Mouse (Mus musculus): ENCODE data around the gene Saa2. TPM values are rescaled to one million over a fixed set of nuclear protein-coding genes. Genes with fewer than 3 reads are reported as not detected.

Gene Saa2
- polyA plus RNA-seq, 1 experiment = 1.4 TPM

- Histone ChIP-seq H3K27ac (ENCODE audit: control insufficient read depth, insufficient read depth, low read length) (no peak overlapping the region), H3K4me3 (ENCODE audit: control insufficient read depth, insufficient read depth, low read length) (no peak overlapping the region), H3K4me1 (replicated peaks; ENCODE audit: control insufficient read depth, insufficient read depth, low read length) (no peaks in the 10 kb centered on the region; the same call in 1 of the 2 replicates), H3K27me3 (ENCODE audit: control insufficient read depth, insufficient read depth, low read length) (no peaks in the 10 kb centered on the region), H3K36me3 (ENCODE audit: control insufficient read depth, insufficient read depth, low read length) (no peaks in the 10 kb centered on the region)
- no peak for TF ChIP-seq POLR2A (IDR thresholded peaks at IDR 0.05; ENCODE audit: control insufficient read depth, extremely low read depth, insufficient read depth, low read length, poor library complexity)
- TF ChIP-seq CTCF (IDR thresholded peaks at IDR 0.05; ENCODE audit: borderline replicate concordance, control insufficient read depth, extremely low read depth, insufficient read depth, low read length, poor library complexity) = no peak
- DNase-seq = no peak
- WGBS = 94% methylated on average over 7 of the region's 7 CpGs
Measured at GRCm38 (mm10) chr7:46746381-46746780, 5.2 kb upstream of the Saa2 start.

- TF ChIP-seq POLR2A (IDR thresholded peaks at IDR 0.05; ENCODE audit: control insufficient read depth, extremely low read depth, insufficient read depth, low read length, poor library complexity) = no peak
- no peak for TF ChIP-seq CTCF (IDR thresholded peaks at IDR 0.05; ENCODE audit: borderline replicate concordance, control insufficient read depth, extremely low read depth, insufficient read depth, low read length, poor library complexity)
- H3K27me3 ChIP-seq (ENCODE audit: control insufficient read depth, insufficient read depth, low read length) = no peaks in the 10 kb centered on the region
- 92% methylated on average over 3 of the region's 3 CpGs for WGBS
- DNase-seq = no peak
- H3K4me3 ChIP-seq (ENCODE audit: control insufficient read depth, insufficient read depth, low read length) = no peak overlapping the region
- H3K36me3 ChIP-seq (ENCODE audit: control insufficient read depth, insufficient read depth, low read length) = no peaks in the 10 kb centered on the region
- no peak overlapping the region for H3K27ac ChIP-seq (ENCODE audit: control insufficient read depth, insufficient read depth, low read length)
- H3K4me1 ChIP-seq (replicated peaks; ENCODE audit: control insufficient read depth, insufficient read depth, low read length) = 0 out of 2 replicates have a peak, but pooled peaks cover 3% of the 10 kb centered on the region
Measured at GRCm38 (mm10) chr7:46748459-46748858, 3.1 kb upstream of the Saa2 start.

DNA sequence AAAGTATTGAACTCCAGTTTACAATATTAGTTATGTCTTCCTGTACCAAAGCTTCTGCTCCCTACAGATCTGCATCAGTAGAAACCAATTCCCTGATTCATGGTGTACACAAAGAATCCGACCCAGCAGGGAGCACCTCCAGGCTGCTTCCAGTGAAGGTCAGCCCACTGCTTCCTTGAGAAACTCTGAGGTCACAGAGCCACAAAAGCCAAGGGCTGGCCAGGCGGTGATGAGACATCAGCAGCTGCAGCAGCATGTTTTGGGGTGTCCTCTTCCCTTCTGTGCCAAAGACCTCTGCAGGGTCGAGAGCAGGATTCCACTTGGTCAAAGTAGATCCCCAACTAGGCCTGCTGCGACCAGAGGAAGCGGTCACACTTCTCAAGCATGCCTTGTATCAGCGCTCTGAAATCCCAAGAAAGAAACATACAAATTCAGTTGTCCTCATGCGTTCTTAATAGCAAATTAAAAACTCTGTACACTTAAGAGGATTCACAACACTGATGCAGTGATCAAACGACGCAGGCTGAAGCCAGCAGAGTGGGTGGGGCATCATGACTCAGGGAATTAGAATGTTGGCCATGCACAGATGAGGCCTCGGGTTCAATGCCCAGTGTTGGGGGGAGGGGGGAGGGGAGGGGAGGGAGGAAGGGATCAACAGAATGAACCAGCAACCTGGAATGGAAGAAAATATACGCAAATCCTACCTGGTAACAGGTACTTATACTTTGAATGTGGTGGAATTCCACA lies 9.6 kb downstream of the Saa2 start:
- peaks cover 17% of the 10 kb centered on the region; the same call in 1 of the 2 replicates for H3K36me3 ChIP-seq (ENCODE audit: control insufficient read depth, insufficient read depth, low read length)
- TF ChIP-seq CTCF (IDR thresholded peaks at IDR 0.05; ENCODE audit: borderline replicate concordance, control insufficient read depth, extremely low read depth, insufficient read depth, low read length, poor library complexity) (no peak), POLR2A (IDR thresholded peaks at IDR 0.05; ENCODE audit: control insufficient read depth, extremely low read depth, insufficient read depth, low read length, poor library complexity) (no peak)

DNA sequence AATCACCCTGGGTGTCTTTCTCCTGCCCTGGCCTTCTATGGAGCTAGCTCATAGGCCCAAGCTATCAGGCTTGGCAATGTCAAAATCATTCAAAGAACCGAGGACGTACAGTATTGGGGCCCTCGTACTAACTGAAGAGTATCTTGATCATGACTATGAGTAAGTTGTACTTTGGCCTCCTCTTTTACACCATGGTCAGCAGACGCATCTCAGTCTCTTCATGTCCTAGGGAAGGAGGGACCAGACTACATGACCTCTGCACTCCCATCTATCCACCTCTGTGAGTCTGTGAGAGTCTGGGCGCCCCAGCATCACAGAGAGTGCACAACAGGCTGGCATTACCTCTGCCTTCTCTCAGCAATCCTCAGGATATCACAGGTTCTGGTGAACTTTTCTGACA lies 11.0 kb downstream of the Saa2 start:
- H3K36me3 ChIP-seq (ENCODE audit: control insufficient read depth, insufficient read depth, low read length) = peaks cover 23% of the 10 kb centered on the region; the same call in 1 of the 2 replicates
- WGBS = 97% methylated on average over 5 of the region's 5 CpGs
- no peaks in the 10 kb centered on the region; the same call in 1 of the 2 replicates for H3K27me3 ChIP-seq (ENCODE audit: control insufficient read depth, insufficient read depth, low read length)

More for the DNA sequence above, 9.6 kb downstream of the Saa2 start:
- Histone ChIP-seq H3K4me1 (replicated peaks; ENCODE audit: control insufficient read depth, insufficient read depth, low read length) (no peaks in the 10 kb centered on the region), H3K27ac (ENCODE audit: control insufficient read depth, insufficient read depth, low read length) (no peak overlapping the region), H3K4me3 (ENCODE audit: control insufficient read depth, insufficient read depth, low read length) (no peak overlapping the region), H3K27me3 (ENCODE audit: control insufficient read depth, insufficient read depth, low read length) (no peaks in the 10 kb centered on the region; the same call in 1 of the 2 replicates)
- no peak for DNase-seq
- 89% methylated on average over 11 of the region's 11 CpGs for WGBS

GRCm38 (mm10) chr7:46764672-46765071 lies 13.1 kb downstream of the Saa2 start:
- Histone ChIP-seq H3K4me1 (replicated peaks; ENCODE audit: control insufficient read depth, insufficient read depth, low read length) (no peaks in the 10 kb centered on the region), H3K27ac (ENCODE audit: control insufficient read depth, insufficient read depth, low read length) (no peak overlapping the region), H3K4me3 (ENCODE audit: control insufficient read depth, insufficient read depth, low read length) (no peak overlapping the region), H3K36me3 (ENCODE audit: control insufficient read depth, insufficient read depth, low read length) (peaks cover 43% of the 10 kb centered on the region), H3K27me3 (ENCODE audit: control insufficient read depth, insufficient read depth, low read length) (no peaks in the 10 kb centered on the region; the same call in 1 of the 2 replicates)
- WGBS = 96% methylated on average over 8 of the region's 8 CpGs
- no peak for DNase-seq
- no peak for TF ChIP-seq POLR2A (IDR thresholded peaks at IDR 0.05; ENCODE audit: control insufficient read depth, extremely low read depth, insufficient read depth, low read length, poor library complexity)
- no peak for TF ChIP-seq CTCF (IDR thresholded peaks at IDR 0.05; ENCODE audit: borderline replicate concordance, control insufficient read depth, extremely low read depth, insufficient read depth, low read length, poor library complexity)

More for the DNA sequence above, 11.0 kb downstream of the Saa2 start:
- no peaks in the 10 kb centered on the region for H3K4me1 ChIP-seq (replicated peaks; ENCODE audit: control insufficient read depth, insufficient read depth, low read length)
- no peak overlapping the region for H3K4me3 ChIP-seq (ENCODE audit: control insufficient read depth, insufficient read depth, low read length)
- DNase-seq = no peak
- H3K27ac ChIP-seq (ENCODE audit: control insufficient read depth, insufficient read depth, low read length) = no peak overlapping the region
- no peak for TF ChIP-seq POLR2A (IDR thresholded peaks at IDR 0.05; ENCODE audit: control insufficient read depth, extremely low read depth, insufficient read depth, low read length, poor library complexity)
- no peak for TF ChIP-seq CTCF (IDR thresholded peaks at IDR 0.05; ENCODE audit: borderline replicate concordance, control insufficient read depth, extremely low read depth, insufficient read depth, low read length, poor library complexity)

DNA sequence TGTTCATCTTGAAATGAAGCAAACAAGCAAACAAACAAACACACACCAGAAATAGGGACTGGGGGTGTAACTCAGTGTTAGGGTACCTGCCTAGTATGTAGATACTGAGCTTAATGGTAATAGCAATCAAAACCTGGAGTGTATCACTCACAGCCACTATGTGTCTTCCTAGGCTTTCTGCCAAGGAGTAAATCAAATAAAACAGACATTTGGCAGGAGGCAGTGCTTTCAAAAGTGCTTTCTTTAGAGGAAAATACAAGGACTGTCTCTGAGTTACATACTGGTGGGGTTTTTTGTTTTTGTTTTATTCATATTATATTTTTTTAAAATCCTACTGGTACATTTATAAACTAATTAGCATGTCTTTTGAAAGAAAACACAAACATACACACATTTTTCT lies 15.8 kb downstream of the Saa2 start:
- TF ChIP-seq POLR2A (IDR thresholded peaks at IDR 0.05; ENCODE audit: control insufficient read depth, extremely low read depth, insufficient read depth, low read length, poor library complexity) = no peak
- no peak for TF ChIP-seq CTCF (IDR thresholded peaks at IDR 0.05; ENCODE audit: borderline replicate concordance, control insufficient read depth, extremely low read depth, insufficient read depth, low read length, poor library complexity)
- Histone ChIP-seq H3K4me3 (ENCODE audit: control insufficient read depth, insufficient read depth, low read length) (no peak overlapping the region), H3K27me3 (ENCODE audit: control insufficient read depth, insufficient read depth, low read length) (no peaks in the 10 kb centered on the region; the same call in 1 of the 2 replicates), H3K4me1 (replicated peaks; ENCODE audit: control insufficient read depth, insufficient read depth, low read length) (no peaks in the 10 kb centered on the region), H3K27ac (ENCODE audit: control insufficient read depth, insufficient read depth, low read length) (no peak overlapping the region), H3K36me3 (ENCODE audit: control insufficient read depth, insufficient read depth, low read length) (peaks cover 50% of the 10 kb centered on the region)
- no peak for DNase-seq
